Mouse (Mus musculus) brain, embryonic 14.5 days (tissue): Measurements from ENCODE around the gene Ddi2. TPM values are rescaled to one million over a fixed set of nuclear protein-coding genes. Genes with fewer than 3 reads are reported as not detected.
A peak's percentile ranks its signal among the peaks of the same experiment; 100 is the strongest.

Source experiments
- DNase-seq: peaks from one replicate; pipeline ENCODE4 v3.0.0-alpha.2; 2011; ENCODE audit warnings: low read depth
- CTCF ChIP-seq: fragments of 200-500 bp; IDR thresholded peaks from 2 replicates; pipeline ENCODE4 v1.5.1; 2012; ENCODE audit warnings: inconsistent platforms, mild to moderate bottlenecking, moderate library complexity, borderline replicate concordance; ENCODE audit not compliant: insufficient read depth, insufficient read length; ENCODE audit errors: extremely low read depth
- POLR2A ChIP-seq: fragments of 200-500 bp; IDR thresholded peaks from 2 replicates; pipeline ENCODE4 v1.6.1; 2012; ENCODE audit warnings: mild to moderate bottlenecking, inconsistent platforms, borderline replicate concordance; ENCODE audit not compliant: poor library complexity, insufficient read depth, insufficient read length, severe bottlenecking; ENCODE audit errors: extremely low read depth
- polyA plus RNA-seq: library from polyadenylated mRNA; depleted of rRNA; stranded (reverse); fragments of >200 nt; gene quantifications from 2 replicates; pipeline ENCODE4 v1.2.3, GENCODE M21; 2012

Gene Ddi2
- polyA plus RNA-seq, 1 experiment, result 19.5 TPM

GRCm38 (mm10) chr4:141719304-141719703 lies 3.9 kb downstream of the Ddi2 start:
- no peak for DNase-seq
- TF ChIP-seq CTCF (no peak), POLR2A (no peak)

DNA sequence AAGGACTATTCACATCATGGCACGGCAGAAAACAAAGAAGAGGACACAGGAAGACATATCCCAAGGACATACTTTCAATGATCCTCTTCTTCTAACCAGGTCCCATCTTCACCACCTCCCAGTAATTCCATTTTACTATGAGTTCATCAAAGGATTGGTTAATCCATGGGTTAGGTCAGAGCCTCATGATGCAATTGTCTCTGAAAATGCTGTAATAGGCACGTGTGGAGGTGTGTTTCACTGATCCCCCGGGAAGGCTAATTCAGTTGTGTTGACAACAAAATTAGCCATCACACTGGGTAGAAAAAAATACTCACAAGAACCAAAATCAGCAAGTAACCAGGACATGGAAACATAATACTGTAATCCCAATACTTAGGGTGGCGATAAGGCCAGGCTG lies 5.6 kb downstream of the Ddi2 start:
- TF ChIP-seq POLR2A (no peak), CTCF (no peak)
- no peak for DNase-seq

- no peak for DNase-seq
- TF ChIP-seq POLR2A (no peak), CTCF (no peak)
Measured at GRCm38 (mm10) chr4:141715027-141715426, 8.2 kb downstream of the Ddi2 start.

- TF ChIP-seq POLR2A (no peak), CTCF (no peak)
- no peak for DNase-seq
Measured at GRCm38 (mm10) chr4:141713598-141714142, 9.5 kb downstream of the Ddi2 start.

GRCm38 (mm10) chr4:141711250-141711649 lies 12.0 kb downstream of the Ddi2 start:
- DNase-seq, result no peak
- TF ChIP-seq CTCF, result no peak
- TF ChIP-seq POLR2A, result no peak

DNA sequence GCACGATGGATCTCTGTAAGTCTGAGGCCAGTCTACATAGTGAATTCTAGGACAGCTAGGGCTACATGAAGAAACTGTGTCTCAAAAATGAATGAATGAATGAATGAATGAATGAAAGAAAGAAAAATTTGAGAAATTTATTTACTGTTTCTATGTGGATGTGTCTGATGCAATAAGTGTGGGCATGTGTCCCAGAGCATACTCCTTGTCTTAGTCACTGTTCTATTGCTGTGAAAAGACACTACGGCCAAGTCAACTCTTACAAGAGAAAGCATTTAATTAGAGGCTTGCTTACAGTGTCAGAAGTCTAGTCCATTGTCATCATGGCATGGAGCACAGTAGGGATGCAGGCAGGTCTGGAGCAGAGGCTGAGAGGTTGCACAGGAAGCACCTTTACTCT lies 14.2 kb downstream of the Ddi2 start:
- no peak for TF ChIP-seq POLR2A
- TF ChIP-seq CTCF, result no peak
- no peak for DNase-seq

DNA sequence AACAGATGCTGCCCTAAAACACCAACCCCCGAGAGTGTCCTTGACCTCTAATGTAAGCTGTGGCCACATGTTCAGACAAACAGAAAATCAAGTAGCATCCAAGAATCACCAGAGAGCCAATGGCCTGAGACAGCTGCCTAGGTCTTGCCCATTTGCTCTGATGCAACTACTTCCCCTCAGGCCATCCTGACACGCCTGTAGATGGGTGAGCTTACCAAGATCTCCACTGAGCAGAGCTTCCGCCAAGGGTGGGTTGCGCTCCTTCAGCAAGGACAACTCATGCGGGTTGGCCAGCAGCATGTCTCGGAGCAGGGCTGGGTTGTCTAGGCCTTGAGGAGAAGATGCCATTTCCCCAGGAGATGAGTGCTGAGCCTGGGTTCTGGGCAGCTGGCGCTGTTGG lies 15.2 kb downstream of the Ddi2 start:
- no peak for DNase-seq
- TF ChIP-seq CTCF (no peak), POLR2A (no peak)

DNA sequence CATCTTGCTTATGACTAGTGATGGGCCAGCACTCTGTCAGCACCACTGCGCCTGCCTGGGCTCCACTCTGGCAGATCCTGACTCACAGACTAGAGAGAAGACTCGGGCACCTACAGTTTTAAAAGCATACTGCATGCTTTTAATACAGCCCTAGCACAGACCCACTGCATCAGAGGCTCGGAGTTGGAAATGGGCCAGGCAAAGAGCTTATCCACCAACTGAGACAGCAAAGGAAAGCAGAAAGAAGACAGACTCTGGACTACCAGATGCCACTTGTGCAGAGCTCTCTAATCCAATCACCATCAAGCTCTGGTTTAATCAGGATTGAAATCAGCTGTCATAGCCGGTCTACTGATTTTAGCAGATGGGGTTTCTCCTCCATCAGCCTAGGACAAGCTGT lies 17.9 kb downstream of the Ddi2 start:
- TF ChIP-seq POLR2A (no peak), CTCF (no peak)
- peak; percentile 85 for DNase-seq

GRCm38 (mm10) chr4:141704625-141705024 lies 18.6 kb downstream of the Ddi2 start:
- TF ChIP-seq CTCF, result no peak
- no peak for TF ChIP-seq POLR2A
- DNase-seq, result no peak

DNA sequence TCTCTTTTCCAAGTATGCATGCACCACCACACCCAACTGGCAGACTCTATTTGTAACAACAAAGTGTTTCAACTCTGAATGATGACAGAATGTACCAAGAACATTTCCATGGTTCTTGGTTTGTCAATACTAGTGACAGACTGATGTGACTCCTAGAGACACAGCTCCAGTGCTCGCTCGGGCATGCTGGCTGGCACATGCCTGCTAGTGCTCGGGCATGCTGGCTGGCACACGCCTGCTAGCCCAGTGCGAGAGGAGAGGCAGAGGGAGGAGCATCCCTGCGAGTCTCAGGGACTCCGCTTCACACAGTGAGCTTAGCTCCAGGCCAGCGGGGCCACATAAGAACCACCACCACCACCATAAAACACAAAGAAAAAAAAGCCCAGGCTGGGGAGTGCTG lies 28.5 kb downstream of the Ddi2 start:
- no peak for TF ChIP-seq POLR2A
- no peak for TF ChIP-seq CTCF
- DNase-seq, result no peak

- TF ChIP-seq POLR2A, result no peak
- no peak for DNase-seq
Measured at GRCm38 (mm10) chr4:141688505-141688904, 34.7 kb downstream of the Ddi2 start.

DNA sequence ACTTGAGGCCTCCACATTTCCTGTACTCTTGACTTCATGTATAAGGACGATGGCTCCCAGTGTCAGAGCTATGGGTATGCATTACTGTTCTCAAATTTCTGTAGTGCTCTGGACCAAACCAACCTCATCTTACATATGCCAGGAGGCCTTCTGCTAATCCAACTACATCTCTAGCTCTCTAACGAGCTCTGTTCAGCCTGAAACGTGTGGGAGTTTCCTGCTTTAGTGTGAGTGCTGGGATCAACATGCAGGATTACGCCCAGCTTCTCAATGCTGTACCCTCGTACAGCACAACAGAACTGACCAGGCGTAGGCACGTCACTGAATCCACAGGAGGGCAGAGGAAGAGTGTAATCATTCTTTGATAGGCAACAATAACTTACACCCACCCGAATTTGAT lies 36.7 kb downstream of the Ddi2 start:
- TF ChIP-seq CTCF (no peak), POLR2A (no peak)
- DNase-seq, result no peak
